Mouse (Mus musculus) CH12.LX (cell line): Measurements from ENCODE around the gene Lcat.

Source experiments
- CTCF ChIP-seq, 2 experiments: IDR thresholded peaks in 1 of 2; conservative IDR thresholded peaks in 1 of 2; 2 replicates each; pipeline ENCODE4 v1.5.1; 2011 to 2012; ENCODE audit warnings: low read depth in 2 of 2, low read length in 2 of 2, improper control_type of control experiment in 1 of 2, inconsistent platforms in 1 of 2, mild to moderate bottlenecking in 1 of 2, moderate library complexity in 1 of 2
- E2F4 ChIP-seq: IDR thresholded peaks from 2 replicates; pipeline ENCODE4 v1.6.1; 2011; ENCODE audit warnings: low read depth, low read length, improper control_type of control experiment; ENCODE audit not compliant: insufficient replicate concordance
- JUND ChIP-seq: conservative IDR thresholded peaks from 2 replicates; pipeline ENCODE4 v1.6.1; 2011; ENCODE audit warnings: low read depth, low read length, improper control_type of control experiment
- RAD21 ChIP-seq: IDR thresholded peaks from 2 replicates; pipeline ENCODE4 v1.6.1; 2011; ENCODE audit warnings: low read depth, mild to moderate bottlenecking, low read length, improper control_type of control experiment, moderate library complexity
- RCOR1 ChIP-seq: conservative IDR thresholded peaks from 2 replicates; pipeline ENCODE4 v1.6.1; 2012; ENCODE audit warnings: low read depth, mild to moderate bottlenecking, inconsistent platforms, low read length, improper control_type of control experiment

- TF ChIP-seq JUND, result no peak
- TF ChIP-seq CTCF (conservative IDR thresholded peaks at IDR 0.05 in 1 of 2, IDR thresholded peaks at IDR 0.05 in 1 of 2; ENCODE audit: low read depth in 2 of 2, low read length in 2 of 2), result no peak; a peak in 1 of 4 replicates
- no peak for TF ChIP-seq RCOR1
- no peak; the same call in 1 of the 2 replicates for TF ChIP-seq RAD21
- no peak for TF ChIP-seq E2F4
These were observed 6.2 kb downstream of the Lcat start for GRCm38 (mm10) chr8:105936866-105937475.
